Mouse (Mus musculus): ENCODE data around the gene Itgb5.

The Itgb5 gene

DNA sequence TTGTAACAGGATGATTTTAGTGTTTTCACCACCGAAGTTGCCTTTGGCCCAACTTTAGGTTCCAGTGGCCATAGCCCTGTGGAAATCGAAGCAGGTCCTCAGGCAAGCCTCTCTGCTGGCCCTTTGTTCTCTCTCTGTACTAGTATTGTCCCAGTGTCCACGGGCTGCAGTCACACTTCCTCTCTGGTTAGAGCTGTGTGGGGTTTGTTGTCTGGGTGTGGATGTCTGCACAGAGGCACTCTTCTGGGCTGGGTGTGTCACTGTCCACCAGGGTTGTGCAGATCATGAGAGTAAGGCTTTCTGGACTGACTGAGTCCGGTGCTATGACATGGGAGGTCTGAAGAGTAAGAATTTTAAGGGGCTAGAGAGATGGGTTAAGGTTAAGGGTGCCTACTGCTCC, 85.5 kb downstream of the Itgb5 start:
- DNase-seq (ENCODE audit: low spot score) = no peak

DNA sequence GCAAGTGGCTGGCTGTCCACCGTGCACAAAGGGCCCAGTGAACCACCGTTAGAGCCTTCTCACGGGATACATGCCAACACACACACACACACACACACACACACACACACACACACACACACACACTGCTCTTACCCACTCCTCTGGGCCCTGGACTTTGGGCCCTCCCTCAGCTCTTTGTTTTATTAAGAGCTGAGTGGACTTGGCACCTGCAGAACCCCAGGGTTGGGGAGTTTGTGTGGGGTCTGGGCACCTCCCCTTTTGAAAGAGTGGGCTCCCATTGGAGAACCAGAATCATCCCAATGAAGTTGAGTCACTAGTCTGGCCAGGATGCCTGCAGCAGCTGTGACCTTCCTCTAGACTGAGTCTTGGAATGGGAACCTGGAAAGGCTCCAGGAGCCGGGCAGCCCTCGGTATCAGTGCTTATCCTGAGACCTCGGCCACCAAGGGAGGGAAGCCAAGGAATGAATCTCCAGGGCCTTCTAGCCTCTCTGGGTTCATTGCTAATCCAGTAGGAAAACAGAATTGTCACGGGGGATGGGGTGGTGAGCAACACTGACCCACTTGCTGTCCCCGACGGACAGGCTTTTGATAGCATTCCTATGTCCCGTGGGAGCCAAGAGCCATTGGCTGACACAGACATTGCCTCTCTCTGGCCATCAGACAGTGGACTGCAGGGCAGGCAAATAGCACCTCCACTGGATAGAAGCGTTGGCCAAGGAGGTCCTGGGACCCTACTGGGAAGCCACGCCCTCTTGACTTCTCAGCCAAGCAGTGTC, 87.2 kb downstream of the Itgb5 start:
- DNase-seq (ENCODE audit: low spot score) = no peak

DNA sequence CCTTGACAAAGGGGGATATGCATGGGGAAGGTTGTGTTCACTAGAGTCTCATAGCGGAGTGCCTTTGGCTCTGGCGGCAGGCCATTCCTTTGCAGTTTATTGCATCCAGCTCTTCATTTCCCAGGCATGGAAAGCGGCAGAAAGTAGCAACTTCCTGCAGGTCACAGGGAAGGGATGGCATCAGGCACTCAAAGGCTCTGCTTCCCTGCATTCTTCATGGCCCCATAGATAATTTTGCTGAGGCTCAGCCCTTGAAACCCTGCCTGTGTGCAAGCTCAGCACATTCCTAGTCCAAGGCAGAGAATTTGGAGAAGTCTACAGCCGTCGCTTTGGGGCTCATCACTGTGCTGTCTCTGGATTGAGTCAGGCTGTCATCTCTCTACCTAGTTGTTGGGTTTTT, 87.9 kb downstream of the Itgb5 start:
- no peak for DNase-seq (ENCODE audit: low spot score)

DNA sequence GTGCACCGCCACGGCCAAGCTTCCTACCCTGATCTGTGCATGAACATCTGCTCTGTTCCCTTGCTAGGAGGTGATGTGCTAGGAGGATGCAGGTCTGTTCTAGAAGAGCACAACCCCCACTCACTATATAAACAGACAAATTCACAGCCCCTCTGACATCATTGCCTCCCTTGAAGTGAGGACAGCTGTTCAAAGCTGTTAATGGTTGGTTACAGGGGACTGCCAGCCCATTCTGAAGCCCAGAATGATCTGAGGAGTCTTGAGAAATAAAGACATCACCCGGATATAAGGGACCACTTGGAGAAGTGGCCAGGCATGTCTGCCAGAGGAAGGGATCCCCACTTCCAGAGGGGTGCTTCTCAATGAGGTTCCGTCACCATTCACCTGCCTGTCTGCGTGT, 88.5 kb downstream of the Itgb5 start:
- DNase-seq (ENCODE audit: low spot score) = no peak

DNA sequence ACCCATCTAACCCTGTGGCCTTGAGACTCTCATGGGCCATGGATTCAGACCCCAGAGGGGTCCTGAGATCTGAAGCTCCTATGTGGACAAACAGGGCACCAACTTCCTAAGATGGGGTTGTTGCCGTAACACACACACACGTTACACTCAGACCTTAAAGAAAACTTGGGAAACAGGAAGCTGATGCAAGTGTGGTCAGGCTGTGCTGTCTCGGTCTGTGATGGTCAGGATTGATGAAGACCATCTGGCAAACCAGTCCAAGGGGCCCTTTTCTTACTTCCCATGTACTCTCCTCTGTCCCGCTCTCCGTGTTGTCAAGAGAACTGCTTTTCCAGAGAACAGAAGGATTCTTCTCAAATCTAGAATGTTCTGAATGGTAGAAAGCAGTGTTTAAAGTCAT, 92.0 kb downstream of the Itgb5 start:
- no peak for DNase-seq (ENCODE audit: low spot score)

DNA sequence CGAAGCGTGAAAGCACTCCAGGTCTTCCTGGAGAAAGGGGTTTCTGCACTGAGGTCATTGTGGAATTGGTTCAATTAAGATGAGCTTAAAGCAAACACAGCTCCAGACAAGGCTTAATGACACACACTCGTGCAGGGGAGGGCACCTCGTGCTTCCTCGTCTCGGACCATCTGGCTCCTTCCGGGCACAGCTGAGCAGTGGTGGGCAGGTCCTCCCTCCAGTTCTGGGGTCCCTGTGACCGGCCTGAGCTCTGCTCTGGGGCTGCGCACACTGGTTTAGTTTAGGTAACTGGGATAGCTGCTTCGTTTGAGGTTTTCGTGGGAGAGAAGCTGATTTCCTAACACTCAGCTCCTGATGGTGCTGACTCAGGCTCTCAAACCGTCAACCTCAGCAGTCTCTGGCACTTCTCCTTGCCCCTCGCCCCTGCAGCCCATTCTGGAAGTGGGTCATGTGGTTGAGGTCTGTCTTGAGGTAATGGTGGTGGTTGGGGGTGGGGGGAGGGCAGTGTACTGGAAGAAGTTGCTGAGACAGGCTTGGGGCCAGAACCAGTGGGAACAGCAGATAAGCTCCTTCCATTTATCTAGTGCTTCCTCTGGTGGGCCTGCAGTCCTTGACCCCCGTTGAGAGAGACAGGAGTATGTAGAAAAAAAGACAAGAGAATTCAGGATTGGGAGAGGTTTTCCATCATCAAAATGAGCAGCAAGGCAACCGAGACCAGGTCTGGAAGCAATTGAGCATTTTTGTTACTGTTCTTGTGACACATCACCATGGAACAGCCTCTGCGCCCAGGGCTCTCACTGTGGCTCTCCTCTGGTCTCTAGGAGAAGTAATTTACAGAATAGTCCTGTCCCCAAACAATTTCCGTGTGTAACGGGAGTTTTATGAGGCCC, 92.9 kb downstream of the Itgb5 start:
- DNase-seq (ENCODE audit: low spot score) = no peak

DNA sequence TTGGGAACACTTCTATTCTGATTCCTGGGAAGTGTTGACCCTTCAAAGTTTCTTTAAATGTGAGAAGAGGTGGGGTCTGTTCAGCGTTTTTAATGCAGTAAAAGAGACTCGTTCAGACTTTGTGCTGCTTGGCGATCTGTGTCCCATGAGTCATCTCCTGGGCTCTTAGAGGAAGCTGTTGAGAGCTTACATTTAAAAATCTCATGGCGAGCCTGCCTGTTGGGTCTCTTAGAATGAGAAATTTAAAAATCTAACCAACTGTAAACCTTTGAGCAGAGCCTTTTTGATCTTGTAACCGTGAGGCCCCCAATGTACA, 93.5 kb downstream of the Itgb5 start:
- no peak for DNase-seq (ENCODE audit: low spot score)

DNA sequence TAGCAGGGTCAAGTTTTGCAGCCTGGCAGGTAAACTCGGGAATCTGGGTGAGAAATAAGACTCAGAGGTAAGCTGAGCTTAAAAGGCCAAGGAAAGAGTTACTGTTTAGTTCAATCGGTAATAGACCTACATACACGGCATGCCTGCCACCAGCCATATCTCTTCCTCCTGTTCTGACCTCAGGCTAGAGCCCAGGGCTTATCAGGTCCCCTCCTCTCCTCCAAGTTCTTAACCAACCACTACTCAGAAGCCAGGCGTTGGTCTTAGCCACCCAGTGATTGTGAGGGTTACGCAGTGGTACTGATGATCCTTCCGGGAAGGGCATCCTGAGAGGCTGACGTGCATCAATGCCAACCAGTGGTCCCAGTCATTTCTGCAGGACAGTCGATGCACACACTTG, 94.3 kb downstream of the Itgb5 start:
- DNase-seq (ENCODE audit: low spot score) = no peak

DNA sequence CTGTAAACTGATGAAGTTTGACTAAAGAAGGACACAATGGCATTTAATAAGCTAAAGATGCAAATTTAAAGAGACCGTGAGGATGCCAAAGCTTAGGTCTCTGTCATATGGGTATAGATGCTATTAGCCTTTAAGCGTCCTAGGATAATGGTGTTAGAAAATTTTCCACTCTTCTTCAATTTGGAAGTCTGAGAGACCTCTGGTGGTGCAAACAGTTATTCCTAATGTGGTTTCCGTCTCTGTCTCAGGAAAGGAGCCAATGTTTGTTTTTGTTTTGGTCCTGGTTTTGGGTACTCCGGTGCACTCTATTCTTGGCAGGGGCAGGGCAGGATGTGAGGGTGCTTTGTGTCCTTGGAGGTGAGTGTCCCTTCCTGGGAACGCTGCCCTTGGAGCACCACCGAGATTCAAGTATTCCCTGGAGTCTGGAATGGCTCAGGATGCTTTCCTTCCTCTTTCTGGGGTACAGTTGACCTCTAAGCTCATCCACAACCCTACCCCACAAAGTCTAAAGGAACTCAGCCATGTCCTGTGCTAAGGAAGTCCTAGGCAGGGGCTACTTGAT, 97.9 kb downstream of the Itgb5 start:
- no peak for DNase-seq (ENCODE audit: low spot score)

DNA sequence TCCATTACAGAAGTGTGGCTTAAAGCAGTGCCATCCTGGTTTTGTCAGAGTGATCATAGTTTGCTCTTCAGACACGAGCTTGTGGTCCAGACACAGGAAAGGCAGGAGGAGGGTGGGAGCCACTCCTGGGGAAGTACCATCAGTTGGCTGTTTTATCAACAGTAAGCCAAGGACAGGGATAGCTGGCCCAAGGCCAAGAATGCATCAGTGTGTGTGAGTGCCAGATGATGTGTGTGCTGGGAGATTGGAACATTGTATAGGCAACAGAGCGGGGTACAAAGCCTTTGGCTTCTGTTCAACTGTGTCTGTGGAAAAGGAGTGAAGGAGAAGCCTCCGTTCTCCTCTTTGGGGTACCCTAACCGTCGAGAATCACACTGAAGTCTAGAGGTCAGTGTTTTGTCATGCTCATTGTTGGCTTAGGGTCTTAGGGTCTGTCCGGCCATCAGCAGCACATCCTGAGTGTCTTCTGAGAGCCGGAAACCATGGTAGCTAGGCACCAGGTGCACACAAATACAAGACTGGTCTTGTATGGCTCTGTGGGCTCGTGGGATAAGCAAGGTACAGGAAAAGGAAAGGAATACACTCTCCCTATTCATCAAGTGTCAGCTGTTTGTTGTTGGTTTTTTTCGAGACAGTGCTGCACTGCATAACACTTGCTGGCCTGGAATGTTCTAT, 99.5 kb downstream of the Itgb5 start:
- DNase-seq (ENCODE audit: low spot score) = no peak

DNA sequence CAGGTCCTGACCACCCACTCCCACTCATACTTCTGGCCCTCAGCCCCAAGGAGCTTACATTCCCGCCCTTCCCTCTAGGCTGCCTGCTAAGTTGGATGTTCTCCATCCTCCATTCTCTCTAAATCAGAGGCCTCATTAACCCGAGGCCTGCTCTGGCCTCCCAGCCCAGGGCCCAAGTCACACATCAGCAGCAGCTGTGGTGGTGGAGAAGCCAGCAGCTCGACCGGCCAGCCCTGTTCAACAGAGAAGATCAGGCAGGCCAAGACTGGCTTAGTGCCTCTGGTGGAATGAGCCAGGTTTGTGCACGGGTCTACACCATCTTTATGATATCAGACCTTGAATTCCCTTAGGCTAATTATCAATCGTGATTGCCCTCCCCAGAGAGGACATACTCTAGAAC, 101.3 kb downstream of the Itgb5 start:
- DNase-seq (ENCODE audit: low spot score) = no peak

DNA sequence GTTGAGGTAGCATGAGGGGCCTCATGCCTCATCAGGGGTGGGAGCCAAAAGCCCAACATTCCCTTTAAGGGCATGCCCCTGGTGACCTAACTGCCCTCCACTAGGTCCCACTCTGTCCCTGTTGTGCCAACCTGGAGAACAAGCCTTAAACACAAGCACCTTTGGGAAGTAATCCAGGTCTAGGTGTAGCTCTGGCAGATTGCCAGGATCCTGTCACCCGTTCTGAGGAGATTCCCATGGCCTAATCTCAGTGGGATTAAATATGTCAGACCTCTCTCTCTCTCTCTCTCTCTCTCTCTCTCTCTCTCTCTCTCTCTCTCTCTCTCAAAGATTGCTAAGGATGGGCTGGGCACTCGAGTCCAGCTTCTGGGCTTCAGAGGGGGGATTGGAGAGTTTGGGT, 102.2 kb downstream of the Itgb5 start:
- no peak for DNase-seq (ENCODE audit: low spot score)

DNA sequence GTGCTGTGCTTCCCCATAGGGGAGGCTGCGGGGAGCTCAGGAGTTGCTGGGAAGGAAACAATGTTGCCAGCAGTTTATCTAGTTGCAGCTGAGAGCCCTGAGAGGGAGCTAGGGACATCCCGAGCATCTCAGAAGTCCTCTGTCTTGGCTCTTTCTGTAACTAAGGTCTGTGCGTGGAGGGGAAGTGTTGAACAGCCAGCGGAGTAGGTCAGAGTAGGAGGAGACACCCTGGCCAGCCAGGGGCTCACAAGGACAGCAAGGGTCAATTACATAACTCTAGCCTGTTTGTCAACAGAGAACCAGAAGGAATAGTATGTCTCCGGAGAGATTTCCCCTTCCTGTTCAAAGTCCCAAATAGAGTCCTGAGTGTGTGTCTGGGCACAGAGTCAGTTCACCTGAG, 102.7 kb downstream of the Itgb5 start:
- no peak for DNase-seq (ENCODE audit: low spot score)

DNA sequence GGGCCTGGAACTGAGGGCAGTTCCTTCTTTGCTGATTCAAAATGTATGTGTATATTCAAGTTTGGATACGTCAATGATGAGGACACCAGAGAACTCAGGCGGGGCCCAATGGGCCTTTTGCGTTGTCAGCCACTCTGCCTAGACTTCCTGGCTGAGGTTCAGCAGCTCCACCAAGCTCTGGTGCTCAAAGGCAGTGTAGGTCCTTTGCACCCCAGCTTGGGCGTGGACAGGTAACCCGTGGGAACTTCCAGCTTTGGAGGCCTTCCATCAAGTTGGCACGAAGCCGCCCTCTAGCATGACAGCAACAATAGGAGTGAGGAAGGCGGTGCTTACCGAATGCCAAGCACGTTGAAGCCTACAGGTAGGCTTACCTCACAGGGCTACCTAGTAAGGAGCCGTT, 103.9 kb downstream of the Itgb5 start:
- no peak for DNase-seq (ENCODE audit: low spot score)

DNA sequence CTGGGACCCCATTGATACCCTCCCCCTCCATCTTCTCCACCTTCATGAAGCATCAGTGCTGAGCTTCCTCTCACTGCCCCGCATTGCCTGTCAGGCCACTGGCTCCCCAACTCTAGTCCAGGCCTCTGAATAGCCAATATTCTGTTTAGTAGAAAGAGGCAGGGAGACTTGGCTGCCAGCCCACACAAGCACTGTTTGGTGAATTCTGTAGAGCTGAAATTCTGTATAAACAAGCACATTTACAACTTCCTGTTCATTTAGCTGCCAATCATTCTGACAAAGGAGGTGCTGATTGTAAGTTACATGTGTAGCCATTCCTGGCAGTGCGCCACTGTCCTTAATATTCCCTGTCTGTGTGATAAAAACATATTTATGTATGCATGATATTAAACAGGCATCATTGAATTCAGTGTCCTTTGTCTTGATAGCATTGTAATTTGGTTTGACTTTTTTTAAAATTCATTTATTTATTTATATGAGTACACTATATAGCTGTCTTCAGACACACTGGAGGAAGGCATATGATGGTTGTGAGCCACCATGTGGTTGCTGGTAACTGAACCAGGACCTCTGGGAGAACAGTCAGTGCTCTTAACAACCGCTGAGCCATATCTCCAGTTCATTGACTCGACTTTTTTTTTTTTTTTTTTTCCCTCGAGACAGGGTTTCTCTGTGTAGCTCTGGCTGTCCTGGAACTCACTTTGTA, 105.4 kb downstream of the Itgb5 start:
- DNase-seq (ENCODE audit: low spot score) = no peak

DNA sequence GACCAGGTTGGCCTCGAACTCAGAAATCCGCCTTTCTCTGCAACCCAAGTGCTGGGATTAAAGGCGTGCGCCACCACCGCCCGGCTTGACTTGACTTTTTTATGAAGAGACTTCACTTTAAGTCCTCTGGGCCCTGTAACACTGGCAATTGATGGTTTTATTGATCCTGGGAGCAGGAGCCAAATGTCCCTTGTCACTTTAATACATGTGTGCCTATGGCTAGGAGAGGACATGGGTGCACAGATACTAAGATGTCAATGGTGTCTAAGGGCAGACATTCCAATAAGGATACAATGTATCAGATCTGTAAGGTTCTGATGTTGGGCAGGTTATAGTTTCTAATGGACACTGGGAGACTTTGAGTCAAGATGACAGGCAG, 105.9 kb downstream of the Itgb5 start:
- DNase-seq (ENCODE audit: low spot score) = no peak

DNA sequence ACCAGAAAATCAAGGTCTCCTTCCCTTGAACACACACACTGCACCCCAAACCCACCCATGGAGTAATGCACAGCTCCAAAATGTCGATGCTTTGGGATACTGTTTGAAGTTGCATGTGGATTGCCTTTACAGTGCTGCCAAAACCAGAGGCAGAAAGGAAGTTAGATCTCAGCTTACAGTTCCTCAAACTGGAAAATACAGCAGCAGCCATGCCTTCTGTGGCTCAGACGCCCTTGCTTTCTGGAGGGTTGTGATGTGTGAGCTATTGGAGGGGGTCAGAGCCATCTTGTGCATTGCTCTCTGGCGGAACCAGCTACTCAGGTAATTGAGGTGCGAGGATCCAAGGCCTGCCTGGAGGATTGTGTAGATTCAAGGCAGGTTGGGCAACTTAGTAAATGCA, 107.4 kb downstream of the Itgb5 start:
- no peak for DNase-seq (ENCODE audit: low spot score)

DNA sequence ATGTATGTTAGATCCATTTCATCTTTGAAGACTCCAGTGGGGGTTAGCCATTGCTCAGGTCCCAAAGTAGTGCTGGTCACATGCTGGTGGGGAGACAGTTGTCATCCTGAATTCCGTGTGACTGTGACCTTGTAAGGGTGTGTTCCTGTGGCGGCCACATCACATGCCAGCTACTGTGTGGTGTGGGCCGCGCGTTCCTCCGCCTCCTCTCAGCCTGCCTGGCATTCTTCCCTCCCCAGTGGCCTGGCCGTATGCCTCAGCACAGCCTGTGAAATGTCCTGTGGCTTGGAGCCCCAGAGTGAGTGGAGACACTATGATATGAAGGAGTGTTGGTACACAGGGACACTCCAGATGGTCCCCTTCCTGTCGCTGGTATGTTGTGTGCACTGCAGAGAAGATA, 108.1 kb downstream of the Itgb5 start:
- DNase-seq (ENCODE audit: low spot score) = no peak

DNA sequence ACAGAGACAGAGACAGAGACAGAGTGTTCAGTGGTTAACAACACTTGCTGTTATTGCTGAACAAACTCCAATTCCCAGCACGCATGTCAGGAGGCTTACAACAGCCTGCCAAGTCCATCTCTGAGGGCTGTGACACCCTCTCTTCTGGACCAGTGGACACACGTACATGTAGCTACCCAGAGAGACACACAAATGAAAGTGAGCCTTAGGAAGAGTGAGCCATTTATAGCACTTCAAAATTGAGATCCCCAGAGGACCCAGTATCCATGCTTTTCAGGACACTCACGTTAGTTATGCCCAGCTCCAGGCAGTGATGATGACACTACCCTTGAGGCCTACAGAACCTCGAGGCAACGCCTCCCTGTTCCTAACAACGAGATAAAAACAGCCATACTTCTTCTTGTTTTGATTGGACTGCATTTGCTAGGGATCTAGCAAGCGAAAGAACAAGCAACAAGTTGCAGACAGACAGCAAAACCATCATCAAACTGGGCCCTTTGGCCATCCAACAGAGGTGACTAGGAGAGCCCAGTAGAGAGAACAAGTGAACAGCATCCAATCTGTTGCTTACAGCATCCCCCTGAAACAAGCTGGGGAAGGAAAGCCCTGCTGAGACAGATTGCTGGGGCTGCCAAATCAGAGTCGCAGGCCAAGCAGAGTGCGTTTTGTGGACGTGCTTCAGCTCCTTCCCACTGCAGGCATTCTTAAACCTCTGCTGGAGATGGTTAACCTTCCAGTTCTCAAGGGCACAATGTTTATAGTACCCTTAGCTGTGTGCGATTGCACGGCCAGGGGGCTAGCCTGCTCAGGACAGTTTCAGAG, 109.1 kb downstream of the Itgb5 start:
- DNase-seq (ENCODE audit: low spot score) = no peak

DNA sequence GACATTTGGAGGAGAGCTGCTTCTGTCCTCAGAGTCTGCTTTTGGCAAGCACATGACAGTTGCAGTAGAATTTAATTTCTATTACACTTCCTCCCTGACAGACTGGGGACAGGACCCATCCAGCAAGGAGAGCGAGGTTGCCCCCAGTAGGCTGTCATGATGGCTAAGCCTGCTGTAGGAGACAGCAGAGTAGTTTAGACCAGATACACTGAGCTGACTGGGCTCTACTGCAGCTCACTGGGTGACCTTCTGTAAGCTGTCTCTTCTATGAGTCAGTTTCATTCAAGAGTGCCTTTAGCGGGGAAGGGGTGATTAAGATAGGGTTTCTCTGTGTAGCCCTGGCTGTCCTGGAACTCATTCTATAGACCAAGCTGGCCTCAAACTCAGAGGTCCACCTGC, 109.7 kb downstream of the Itgb5 start:
- DNase-seq (ENCODE audit: low spot score) = no peak

DNA sequence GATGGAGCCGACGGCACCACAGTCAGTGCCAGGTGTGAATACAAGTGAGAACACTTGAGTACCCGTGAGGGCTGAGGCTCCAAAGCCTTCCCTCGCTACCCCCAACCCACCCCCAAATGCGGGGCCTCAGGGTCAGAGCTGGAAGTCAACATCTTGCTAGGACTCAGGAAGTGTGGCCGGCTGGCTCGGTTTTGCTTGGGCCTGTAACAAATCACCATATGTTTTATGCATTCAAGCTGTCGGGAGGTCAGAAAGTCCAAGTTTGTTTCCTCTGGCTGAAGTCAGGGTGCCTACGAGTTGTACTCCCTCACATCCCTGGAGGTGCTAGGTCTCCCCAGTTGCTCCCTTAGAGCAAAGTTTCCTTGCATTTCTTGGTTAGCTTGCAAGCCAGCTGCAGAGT, 110.2 kb downstream of the Itgb5 start:
- no peak for DNase-seq (ENCODE audit: low spot score)
